Mouse (Mus musculus) CH12.LX (cell line): ENCODE data around the gene Dtx1. TPM values are rescaled to one million over a fixed set of nuclear protein-coding genes. Genes with fewer than 3 reads are reported as not detected.

ENCODE experiments used
- DNase-seq: peaks from one replicate; pipeline ENCODE4 v3.0.0-alpha.2; 2013; ENCODE audit errors: extremely low read depth
- H3K27ac ChIP-seq: 2 replicates; pipeline ENCODE4 v1.5.1; 2012; ENCODE audit warnings: low read depth, mild to moderate bottlenecking, control low read depth, moderate library complexity; ENCODE audit not compliant: insufficient read depth
- H3K27me3 ChIP-seq: replicated peaks from 2 replicates; pipeline ENCODE3; 2012; ENCODE audit warnings: inconsistent platforms
- H3K36me3 ChIP-seq, 2 experiments: replicated peaks in 1 of 2; 2 replicates each; pipeline versions ENCODE3 to v1.6.1; 2012; ENCODE audit warnings: inconsistent platforms in 1 of 2, low read length in 1 of 2, mild to moderate bottlenecking in 1 of 2, mixed read lengths in 1 of 2, moderate library complexity in 1 of 2; ENCODE audit not compliant: control insufficient read depth in 1 of 2, insufficient read depth in 1 of 2
- H3K4me1 ChIP-seq, 2 experiments: 2 replicates each; pipeline ENCODE4 v1.6.1; 2012; ENCODE audit warnings: inconsistent platforms in 1 of 2, moderate library complexity in 1 of 2; ENCODE audit not compliant: insufficient read depth in 2 of 2, control insufficient read depth in 1 of 2
- H3K4me2 ChIP-seq: 2 replicates; pipeline ENCODE4 v1.6.1; 2012; ENCODE audit warnings: low read depth, mild to moderate bottlenecking, control low read depth; ENCODE audit not compliant: poor library complexity, insufficient read depth, severe bottlenecking
- H3K4me3 ChIP-seq, 3 experiments: fragments of 150-350 bp in 1 of 3; sonication (generic) in 1 of 3; replicated peaks in 1 of 3; 2 replicates each; pipeline versions ENCODE3 to v1.5.1; 2011 to 2012; ENCODE audit warnings: low read depth in 2 of 3, low read length in 2 of 3, mild to moderate bottlenecking in 2 of 3, moderate library complexity in 2 of 3, control low read depth in 1 of 3, improper control_type of control experiment in 1 of 3, inconsistent platforms in 1 of 3, mixed read lengths in 1 of 3; ENCODE audit not compliant: poor library complexity in 1 of 3
- H3K79me2 ChIP-seq: replicated peaks from 2 replicates; pipeline ENCODE4 v1.6.1; 2012; ENCODE audit warnings: mild to moderate bottlenecking, moderate library complexity; ENCODE audit not compliant: control insufficient read depth, poor library complexity, insufficient read depth, severe bottlenecking; ENCODE audit errors: extremely low read depth
- H3K9ac ChIP-seq: 2 replicates; pipeline ENCODE4 v1.6.1; 2012; ENCODE audit warnings: low read depth, mild to moderate bottlenecking, control low read depth, moderate library complexity; ENCODE audit not compliant: insufficient read depth
- H3K9me3 ChIP-seq: replicated peaks from 2 replicates; pipeline ENCODE3; 2012; ENCODE audit warnings: low read length, inconsistent platforms, mixed read lengths
- BHLHE40 ChIP-seq: IDR thresholded peaks from 2 replicates; pipeline ENCODE4 v1.6.1; 2011; ENCODE audit warnings: mild to moderate bottlenecking, low read depth, low read length, improper control_type of control experiment
- CHD1 ChIP-seq: IDR thresholded peaks from 2 replicates; pipeline ENCODE4 v1.6.1; 2012; ENCODE audit warnings: low read depth, low read length, improper control_type of control experiment, inconsistent platforms
- CHD2 ChIP-seq: IDR thresholded peaks from 2 replicates; pipeline ENCODE4 v1.6.1; 2011; ENCODE audit warnings: low read length, improper control_type of control experiment
- CTCF ChIP-seq, 2 experiments: IDR thresholded peaks in 1 of 2; conservative IDR thresholded peaks in 1 of 2; 2 replicates each; pipeline ENCODE4 v1.5.1; 2011 to 2012; ENCODE audit warnings: low read depth in 2 of 2, low read length in 2 of 2, improper control_type of control experiment in 1 of 2, inconsistent platforms in 1 of 2, mild to moderate bottlenecking in 1 of 2, moderate library complexity in 1 of 2
- ETS1 ChIP-seq: conservative IDR thresholded peaks from 2 replicates; pipeline ENCODE4 v1.6.1; 2012; ENCODE audit warnings: low read depth, mild to moderate bottlenecking, inconsistent platforms, low read length, improper control_type of control experiment, moderate library complexity
- GABPA ChIP-seq: IDR thresholded peaks from 2 replicates; pipeline ENCODE4 v1.6.1; 2012; ENCODE audit warnings: low read depth, low read length, improper control_type of control experiment, inconsistent platforms; ENCODE audit not compliant: insufficient replicate concordance
- IRF4 ChIP-seq: IDR thresholded peaks from 2 replicates; pipeline ENCODE4 v1.6.1; 2014; ENCODE audit warnings: low read depth, mild to moderate bottlenecking, inconsistent platforms, low read length, improper control_type of control experiment
- JUN ChIP-seq: IDR thresholded peaks from 2 replicates; pipeline ENCODE4 v1.6.1; 2011; ENCODE audit warnings: low read depth, mild to moderate bottlenecking, low read length, improper control_type of control experiment, moderate library complexity; ENCODE audit not compliant: insufficient read depth
- KAT2A ChIP-seq: IDR thresholded peaks from 2 replicates; pipeline ENCODE4 v1.6.1; 2012; ENCODE audit warnings: low read length, improper control_type of control experiment, inconsistent platforms; ENCODE audit not compliant: insufficient replicate concordance
- MAFK ChIP-seq: IDR thresholded peaks from 2 replicates; pipeline ENCODE4 v1.6.1; 2011; ENCODE audit warnings: low read length, improper control_type of control experiment; ENCODE audit not compliant: insufficient replicate concordance
- MAX ChIP-seq: IDR thresholded peaks from 2 replicates; pipeline ENCODE4 v1.6.1; 2011; ENCODE audit warnings: low read length, improper control_type of control experiment
- MAZ ChIP-seq: IDR thresholded peaks from 2 replicates; pipeline ENCODE4 v1.6.1; 2012; ENCODE audit warnings: low read depth, mild to moderate bottlenecking, inconsistent platforms, low read length, improper control_type of control experiment, moderate library complexity
- MEF2A ChIP-seq: IDR thresholded peaks from 2 replicates; pipeline ENCODE4 v1.6.1; 2014; ENCODE audit warnings: low read depth, mild to moderate bottlenecking, inconsistent platforms, low read length, improper control_type of control experiment, borderline replicate concordance
- MXI1 ChIP-seq: IDR thresholded peaks from 2 replicates; pipeline ENCODE4 v1.6.1; 2011; ENCODE audit warnings: mild to moderate bottlenecking, low read depth, low read length, improper control_type of control experiment
- NELFE ChIP-seq: IDR thresholded peaks from 2 replicates; pipeline ENCODE4 v1.6.1; 2011; ENCODE audit warnings: low read depth, low read length, improper control_type of control experiment
- NRF1 ChIP-seq: IDR thresholded peaks from 2 replicates; pipeline ENCODE4 v1.6.1; 2014; ENCODE audit warnings: low read depth, mild to moderate bottlenecking, inconsistent platforms, low read length, improper control_type of control experiment, moderate library complexity
- PAX5 ChIP-seq: IDR thresholded peaks from 2 replicates; pipeline ENCODE4 v1.6.1; 2012; ENCODE audit warnings: low read length, inconsistent platforms, mixed read lengths
- POLR2A ChIP-seq: IDR thresholded peaks from 2 replicates; pipeline ENCODE4 v1.6.1; 2011; ENCODE audit warnings: low read depth, mild to moderate bottlenecking, improper control_type of control experiment, low read length
- POLR2AphosphoS2 ChIP-seq: IDR thresholded peaks from 2 replicates; pipeline ENCODE4 v1.6.1; 2011; ENCODE audit warnings: low read depth, low read length, improper control_type of control experiment
- RCOR1 ChIP-seq: conservative IDR thresholded peaks from 2 replicates; pipeline ENCODE4 v1.6.1; 2012; ENCODE audit warnings: low read depth, mild to moderate bottlenecking, inconsistent platforms, low read length, improper control_type of control experiment
- UBTF ChIP-seq: IDR thresholded peaks from 2 replicates; pipeline ENCODE4 v1.6.1; 2012; ENCODE audit warnings: low read depth, mild to moderate bottlenecking, inconsistent platforms, low read length, improper control_type of control experiment, moderate library complexity
- USF2 ChIP-seq: conservative IDR thresholded peaks from 2 replicates; pipeline ENCODE4 v1.6.1; 2011; ENCODE audit warnings: low read depth, low read length, improper control_type of control experiment
- ZNF384 ChIP-seq: IDR thresholded peaks from 2 replicates; pipeline ENCODE4 v1.6.1; 2012; ENCODE audit warnings: low read depth, low read length, improper control_type of control experiment, inconsistent platforms
- dilution Hi-C: fragments of 300-500 bp; cut with MboI; formaldehyde crosslinking; loops from 2 replicates; pipeline ENCODE4 v1.14.3; 2020; ENCODE audit warnings: low sequenced_read_pairs; ENCODE audit not compliant: extremely low pct_unique_long_range_greater_than_20kb, extremely low pct_ligation_motif_present
- in situ Hi-C: fragments of 300-500 bp; cut with MboI; formaldehyde crosslinking; loops from 3 replicates; pipeline ENCODE4 v1.14.3; 2019; ENCODE audit warnings: low sequenced_read_pairs, low pct_ligation_motif_present, low pct_unique_long_range_greater_than_20kb, mixed read lengths
- polyA plus RNA-seq: library from polyadenylated mRNA; unstranded; fragments of >175 nt; gene quantifications from 2 replicates; pipeline ENCODE4 v1.2.1, GENCODE M21; 2012; ENCODE audit warnings: low read depth; ENCODE audit not compliant: insufficient read length
- total RNA-seq, 2 experiments: library from RNA; depleted of rRNA; stranded (reverse); fragments of 300-350 nt in 1 of 2; fragments of >200 nt in 1 of 2; gene quantifications; 2 replicates each; pipeline ENCODE4 v1.2.3; 2012 to 2014

Dtx1 gene
- total and polyA plus RNA-seq, 3 experiments, result 0.98 to 3.9 (median 2.1) TPM

- Histone ChIP-seq H3K4me1 (peaks cover 4 to 30% of the 10 kb centered on the region in 2 experiments; a peak in 2 of 4 replicates), H3K27ac (no peak overlapping the region), H3K79me2 (no peaks in the 10 kb centered on the region), H3K9me3 (no peaks in the 10 kb centered on the region), H3K4me2 (no peak overlapping the region), H3K9ac (no peak overlapping the region), H3K27me3 (no peaks in the 10 kb centered on the region), H3K4me3 (no peak overlapping the region), H3K36me3 (peaks cover 31 to 87% of the 10 kb centered on the region in 2 experiments)
- no peak for DNase-seq
- TF ChIP-seq KAT2A (no peak), MAFK (no peak), JUN (no peak), POLR2AphosphoS2 (no peak), USF2 (no peak), GABPA (no peak), ETS1 (no peak), MEF2A (no peak)
- dilution Hi-C loops, result no loop called here
- in situ Hi-C loops, result no loop called here
These were observed 43.0 kb downstream of the Dtx1 start for GRCm38 (mm10) chr5:120668761-120669160.

- DNase-seq, result no peak
- no peak overlapping the region for H3K27ac ChIP-seq
- dilution Hi-C loops, result no loop called here
- peaks cover 23 to 89% of the 10 kb centered on the region in 2 experiments for H3K36me3 ChIP-seq
- H3K79me2 ChIP-seq, result no peaks in the 10 kb centered on the region
- no peaks in the 10 kb centered on the region for H3K27me3 ChIP-seq
- H3K4me1 ChIP-seq, result peaks cover 4 to 38% of the 10 kb centered on the region in 2 experiments; a peak in 3 of 4 replicates
- no peaks in the 10 kb centered on the region for H3K9me3 ChIP-seq
- TF ChIP-seq CHD2, result no peak
- no peak for TF ChIP-seq RCOR1
- TF ChIP-seq BHLHE40, result no peak
- peak in 1 of 2 experiments; percentile 28; a peak in 2 of 4 replicates for TF ChIP-seq CTCF (conservative IDR thresholded peaks at IDR 0.05 in 1 of 2, IDR thresholded peaks at IDR 0.05 in 1 of 2; ENCODE audit: low read depth in 2 of 2, low read length in 2 of 2)
- TF ChIP-seq, all 38 proteins: peak for 1
- no peak overlapping the region for H3K4me3 ChIP-seq
- H3K4me2 ChIP-seq, result no peak overlapping the region
- H3K9ac ChIP-seq, result no peak overlapping the region
- in situ Hi-C loops, result no loop called here
These were observed 46.8 kb downstream of the Dtx1 start for GRCm38 (mm10) chr5:120664888-120665287.

- TF ChIP-seq MXI1 (no peak), UBTF (no peak), MAX (no peak), CHD1 (no peak), PAX5 (no peak), CHD2 (no peak), ZNF384 (no peak), IRF4 (no peak), POLR2A (no peak), NELFE (no peak), NRF1 (no peak), MAZ (no peak)
- Histone ChIP-seq H3K9me3 (no peaks in the 10 kb centered on the region), H3K27me3 (no peaks in the 10 kb centered on the region), H3K4me3 (no peak overlapping the region), H3K79me2 (no peaks in the 10 kb centered on the region), H3K4me2 (no peak overlapping the region), H3K36me3 (peaks cover 21 to 94% of the 10 kb centered on the region in 2 experiments), H3K9ac (no peak overlapping the region), H3K4me1 (peaks cover 4 to 27% of the 10 kb centered on the region in 2 experiments), H3K27ac (no peak overlapping the region)
- DNase-seq, result no peak
- dilution Hi-C loops (no loop called here), in situ Hi-C loops (no loop called here)
These were observed 50.9 kb downstream of the Dtx1 start for GRCm38 (mm10) chr5:120660816-120661215.
